Mouse (Mus musculus) heart, embryonic 10.5 days (tissue): ENCODE data around the gene Slc5a5. TPM values are rescaled to one million over a fixed set of nuclear protein-coding genes. Genes with fewer than 3 reads are reported as not detected.
A peak's percentile ranks its signal among the peaks of the same experiment; 100 is the strongest.

Experiments
- DNase-seq: peaks from one replicate; pipeline ENCODE4 v3.0.0-alpha.2; 2017; ENCODE audit warnings: low spot score
- H3K27ac ChIP-seq: fragments of 300-500 bp; sonication (generic); 2 replicates; pipeline ENCODE4 v1.5.1; 2016; ENCODE audit warnings: mild to moderate bottlenecking
- H3K27me3 ChIP-seq: fragments of 300-500 bp; sonication (generic); 2 replicates; pipeline ENCODE4 v1.6.1; 2016; ENCODE audit warnings: mild to moderate bottlenecking; ENCODE audit not compliant: poor library complexity, insufficient read depth, severe bottlenecking
- H3K36me3 ChIP-seq: fragments of 300-500 bp; sonication (generic); 2 replicates; pipeline ENCODE4 v1.6.1; 2016; ENCODE audit warnings: mild to moderate bottlenecking, moderate library complexity
- H3K4me1 ChIP-seq: fragments of 300-500 bp; sonication (generic); 2 replicates; pipeline ENCODE4 v1.6.1; 2016; ENCODE audit warnings: mild to moderate bottlenecking
- H3K4me3 ChIP-seq: fragments of 300-500 bp; sonication (generic); 2 replicates; pipeline ENCODE4 v1.5.1; 2016; ENCODE audit warnings: mild to moderate bottlenecking, moderate library complexity
- H3K9me3 ChIP-seq: fragments of 300-500 bp; sonication (generic); 2 replicates; pipeline ENCODE4 v1.6.1; 2016; ENCODE audit warnings: mild to moderate bottlenecking, moderate library complexity
- WGBS: fragments of 180-500 bp; shearing (Covaris S2); methylation state at CpG from one replicate; pipeline ENCODE4 v1.1.7; 2016; 5-methylcytosine and 5-hydroxymethylcytosine counted together
- polyA plus RNA-seq: library from polyadenylated mRNA; unstranded; fragments of >200 nt; fragmentation: Nextera tagmentation; extraction: Ambion mirVana; gene quantifications from 2 replicates; pipeline ENCODE4 v1.2.1, GENCODE M21; 2016

Gene Slc5a5
- polyA plus RNA-seq, 1 experiment from 2014 or later, result 0.29 TPM

DNA sequence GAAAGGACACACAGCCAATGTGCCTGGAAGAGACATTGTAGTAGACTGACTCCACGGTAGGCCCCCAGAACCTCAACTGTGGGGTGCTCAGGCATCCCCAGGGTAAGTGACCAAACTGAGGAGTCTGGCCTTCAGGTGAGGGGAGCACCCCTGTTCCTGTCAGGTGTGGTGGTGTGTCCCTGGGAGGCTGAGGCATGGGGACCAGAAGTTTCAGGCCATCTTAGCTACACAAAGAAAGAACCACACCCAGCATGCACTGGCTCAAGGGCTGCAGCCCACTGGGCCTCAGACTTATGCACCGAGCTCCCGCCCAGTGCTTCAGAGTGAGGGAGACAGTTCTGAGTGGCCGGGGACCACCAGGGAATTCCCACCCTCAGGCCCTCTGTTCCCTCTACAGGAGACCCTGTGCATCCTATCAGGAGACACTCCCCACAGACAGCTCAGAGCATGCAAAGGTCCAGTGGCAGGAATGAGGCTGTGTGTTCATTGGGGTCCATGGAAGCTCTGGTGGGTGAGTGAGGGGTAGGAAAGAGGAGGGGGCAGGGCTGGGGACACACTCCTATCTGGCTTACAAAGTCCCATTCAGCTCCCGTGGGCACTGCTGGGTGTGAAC is 21.3 kb downstream of the Slc5a5 start:
- DNase-seq, result no peak
- Histone ChIP-seq H3K4me3 (peak overlapping the region; percentile 2; the same call in 1 of the 2 replicates), H3K4me1 (peaks cover 51% of the 10 kb centered on the region), H3K36me3 (peaks cover 9% of the 10 kb centered on the region), H3K9me3 (no peaks in the 10 kb centered on the region), H3K27ac (no peak overlapping the region; the same call in 1 of the 2 replicates), H3K27me3 (0 out of 2 replicates have a peak, but pooled peaks cover 5% of the 10 kb centered on the region)
- 84% methylated on average over 5 of the region's 5 CpGs for WGBS

DNA sequence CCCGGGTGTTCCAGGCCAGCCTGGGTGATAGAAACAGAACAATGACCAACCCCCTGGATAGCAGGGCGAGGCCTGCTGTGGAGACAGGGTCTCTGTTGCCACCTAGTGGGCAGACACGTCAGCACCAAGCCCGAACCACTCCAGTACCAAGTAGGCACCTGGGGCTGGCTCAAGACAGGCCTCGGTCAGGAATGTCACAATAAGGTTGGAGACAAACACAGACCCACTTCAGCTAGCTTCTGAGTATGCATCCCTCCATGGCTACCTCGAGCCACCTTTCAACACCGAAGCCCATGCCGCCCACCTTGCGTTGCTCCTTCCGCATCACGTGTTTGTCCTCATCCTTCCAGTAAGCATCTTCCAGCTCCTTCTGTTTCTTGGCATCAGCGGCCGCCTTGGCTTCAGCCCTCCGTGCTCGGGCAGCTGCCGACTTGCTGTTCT is 22.9 kb downstream of the Slc5a5 start:
- no peak overlapping the region for H3K4me3 ChIP-seq
- peak; percentile 90 for DNase-seq
- no peaks in the 10 kb centered on the region for H3K9me3 ChIP-seq
- peaks cover 65% of the 10 kb centered on the region for H3K4me1 ChIP-seq
- peak overlapping the region; percentile 83; the same call in 1 of the 2 replicates for H3K27ac ChIP-seq
- H3K36me3 ChIP-seq, result peaks cover 9% of the 10 kb centered on the region
- 52% methylated on average over 16 of the region's 16 CpGs for WGBS
- 0 out of 2 replicates have a peak, but pooled peaks cover 6% of the 10 kb centered on the region for H3K27me3 ChIP-seq

DNA sequence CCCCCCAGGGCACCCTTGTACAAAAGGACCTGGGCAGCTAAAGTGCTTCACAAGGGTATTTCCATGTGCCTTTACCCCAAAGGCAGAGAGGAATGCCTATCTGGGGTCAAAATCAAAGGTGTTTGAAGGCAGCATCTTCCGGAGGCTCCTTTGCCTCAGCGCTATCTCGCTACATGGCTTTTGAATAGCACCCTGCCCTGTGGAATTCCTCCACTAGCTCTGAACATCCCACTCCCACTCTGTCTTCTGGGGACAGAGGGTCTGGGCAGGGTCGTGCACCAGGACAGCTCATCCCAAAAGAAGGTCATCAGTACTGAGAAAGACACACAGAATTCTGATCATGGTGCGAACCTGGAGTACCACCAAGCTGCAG is 23.4 kb downstream of the Slc5a5 start:
- 42% methylated on average over 5 of the region's 5 CpGs for WGBS
- no peaks in the 10 kb centered on the region for H3K9me3 ChIP-seq
- H3K27ac ChIP-seq, result peak overlapping the region; percentile 83
- peaks cover 9% of the 10 kb centered on the region for H3K36me3 ChIP-seq
- H3K4me3 ChIP-seq, result peak overlapping the region; percentile 47
- peaks cover 68% of the 10 kb centered on the region for H3K4me1 ChIP-seq
- 0 out of 2 replicates have a peak, but pooled peaks cover 10% of the 10 kb centered on the region for H3K27me3 ChIP-seq
- no peak for DNase-seq

DNA sequence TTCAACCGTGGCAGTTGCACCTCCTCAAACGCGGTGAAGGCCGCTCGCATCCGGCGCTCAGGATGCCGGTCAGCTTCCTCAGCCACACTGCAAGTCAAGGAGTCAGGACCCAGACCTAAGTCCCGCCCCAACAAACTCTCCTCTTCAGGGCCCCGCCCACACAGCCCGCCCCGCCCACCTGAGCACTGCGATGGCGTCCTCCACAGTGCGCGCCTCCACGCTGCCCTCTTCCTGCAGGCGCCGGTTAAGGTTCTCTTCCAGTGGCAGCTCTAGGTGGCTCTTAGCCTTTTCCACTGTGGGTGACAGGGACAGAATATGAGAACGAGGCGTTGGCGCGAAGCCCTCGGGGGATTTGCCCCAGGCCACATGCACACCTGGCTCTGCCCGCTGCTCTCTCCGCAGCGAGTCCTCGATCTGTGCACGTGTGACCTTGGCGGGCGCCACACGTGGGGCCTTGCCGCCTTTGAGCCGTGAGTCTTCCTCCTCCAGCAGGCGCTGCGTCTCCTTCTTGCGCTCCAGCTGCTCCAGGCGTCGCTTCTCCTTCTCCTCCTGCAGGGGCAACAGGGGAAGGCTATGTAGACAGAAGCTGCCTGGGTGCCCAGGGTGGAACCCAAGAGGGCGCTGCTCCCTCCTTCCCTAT is 23.9 kb downstream of the Slc5a5 start:
- Histone ChIP-seq H3K4me1 (peaks cover 68% of the 10 kb centered on the region), H3K4me3 (peak overlapping the region; percentile 47), H3K36me3 (peaks cover 9% of the 10 kb centered on the region), H3K27ac (peak overlapping the region; percentile 83), H3K9me3 (no peaks in the 10 kb centered on the region), H3K27me3 (peaks cover 13% of the 10 kb centered on the region; the same call in 1 of the 2 replicates)
- peak; percentile 91 for DNase-seq
- 22% methylated on average over 40 of the region's 40 CpGs for WGBS

DNA sequence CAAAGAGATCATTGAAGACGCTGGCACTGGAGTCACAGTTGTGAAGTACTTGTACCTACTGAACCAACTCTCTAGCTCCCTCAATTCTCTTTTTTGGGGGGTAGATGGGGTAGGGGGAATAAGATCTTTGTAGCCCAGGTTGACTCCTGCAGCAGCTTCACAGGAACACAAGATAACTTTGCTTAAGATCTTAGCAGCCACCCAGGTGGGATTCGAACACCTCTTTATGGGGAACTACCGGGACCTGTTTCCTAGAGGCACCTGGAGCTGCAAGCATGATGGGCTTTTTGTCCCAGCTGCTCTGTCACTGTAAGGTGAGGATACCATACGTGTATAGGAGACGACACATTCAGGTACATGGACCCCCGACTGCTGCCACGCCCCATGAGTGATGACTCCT is 26.0 kb downstream of the Slc5a5 start:
- H3K9me3 ChIP-seq, result no peaks in the 10 kb centered on the region
- no peak overlapping the region; the same call in 1 of the 2 replicates for H3K4me3 ChIP-seq
- H3K27me3 ChIP-seq, result peaks cover 34% of the 10 kb centered on the region
- DNase-seq, result no peak
- H3K36me3 ChIP-seq, result peaks cover 9% of the 10 kb centered on the region
- H3K4me1 ChIP-seq, result peaks cover 80% of the 10 kb centered on the region
- 83% methylated on average over 7 of the region's 7 CpGs for WGBS
- 0 out of 2 replicates have a peak overlapping the region, but pooled peaks have one; percentile 90 for H3K27ac ChIP-seq

DNA sequence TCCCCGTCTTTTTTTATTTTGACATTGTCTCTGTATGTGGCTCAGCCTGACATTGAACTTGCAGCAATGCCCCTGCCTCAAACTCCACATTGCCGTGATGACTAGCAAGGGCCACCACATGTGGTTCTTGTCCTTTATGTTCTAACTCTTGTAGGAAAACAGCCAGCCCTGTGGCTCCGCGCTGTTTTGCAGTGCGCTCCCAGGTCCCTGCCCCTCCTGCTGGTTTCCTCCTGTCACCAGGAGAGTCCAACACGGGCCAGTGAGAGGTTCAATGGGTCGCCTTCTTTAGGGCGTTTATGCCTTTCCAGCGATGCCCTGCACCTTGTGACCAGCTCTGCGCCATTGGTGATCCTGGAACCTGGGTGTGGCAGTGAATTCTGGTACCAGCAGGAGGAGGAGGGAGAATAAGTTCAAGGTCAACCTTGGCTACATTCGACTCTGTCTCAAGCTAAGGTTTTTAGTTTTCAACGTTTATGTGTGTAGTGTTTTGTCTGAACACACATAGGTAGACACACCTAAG is 26.5 kb downstream of the Slc5a5 start:
- peaks cover 77% of the 10 kb centered on the region for H3K4me1 ChIP-seq
- H3K4me3 ChIP-seq, result peak overlapping the region; percentile 65
- DNase-seq, result no peak
- peaks cover 39% of the 10 kb centered on the region for H3K27me3 ChIP-seq
- WGBS, result 4% methylated on average over 12 of the region's 12 CpGs
- peak overlapping the region; percentile 90 for H3K27ac ChIP-seq
- no peaks in the 10 kb centered on the region for H3K9me3 ChIP-seq
- peaks cover 9% of the 10 kb centered on the region for H3K36me3 ChIP-seq

DNA sequence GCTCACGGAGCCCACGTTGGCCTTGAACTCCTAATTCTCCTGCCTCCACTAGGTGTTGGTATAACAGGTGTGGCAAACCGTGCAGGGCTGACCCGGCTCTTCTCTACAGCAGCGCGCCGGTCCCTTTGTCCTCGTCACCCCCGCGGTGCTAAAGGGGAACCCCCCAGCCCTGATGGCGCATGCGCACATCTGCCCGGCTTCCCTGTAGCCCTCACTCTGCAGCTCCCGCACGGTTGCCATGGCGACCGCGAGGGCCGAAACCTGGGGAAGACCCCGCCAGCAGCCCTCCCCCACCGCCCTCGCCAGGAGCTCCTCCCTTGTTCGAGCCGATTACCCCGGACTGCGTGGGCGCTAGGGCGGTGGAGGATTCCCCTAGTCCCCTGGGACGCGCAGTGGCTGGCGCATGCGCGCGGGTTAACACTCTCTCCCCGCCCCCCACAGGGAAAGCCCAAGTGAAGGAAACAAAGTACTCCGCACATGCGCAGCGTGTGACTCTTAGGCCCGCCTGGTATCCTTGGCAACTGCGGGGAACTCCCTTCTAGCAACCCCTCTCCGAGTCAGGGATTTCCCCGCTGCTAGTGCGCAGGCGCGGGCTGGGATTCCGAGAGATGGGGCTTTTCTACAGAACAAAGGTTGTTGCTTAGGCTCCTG is 27.1 kb downstream of the Slc5a5 start:
- WGBS, result under 1% methylated on average over 46 of the region's 46 CpGs

DNA sequence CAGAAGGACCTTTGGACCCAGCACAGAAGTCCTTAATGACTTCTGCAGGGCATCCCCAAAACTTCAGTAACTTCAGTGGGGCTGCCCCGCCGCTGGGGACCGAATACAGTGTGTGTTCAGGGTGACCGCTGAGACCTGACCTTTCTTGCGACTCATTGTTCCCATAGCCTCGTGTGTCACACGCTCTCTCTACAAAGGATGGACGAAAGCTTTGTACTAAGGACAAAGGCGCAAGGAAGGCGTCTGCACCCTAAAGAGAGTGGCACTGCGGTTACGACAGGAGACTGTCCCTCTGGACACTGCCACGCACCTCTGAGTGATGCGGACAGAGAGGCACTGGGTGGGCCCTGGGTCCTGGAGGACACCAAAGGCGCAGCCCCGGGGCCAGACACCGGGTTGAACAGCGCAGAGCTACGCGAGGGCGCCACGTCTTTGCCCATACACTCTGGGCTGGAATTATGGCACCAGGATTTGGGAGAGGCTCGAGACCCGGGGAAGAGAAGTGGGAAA is 27.8 kb downstream of the Slc5a5 start:
- Histone ChIP-seq H3K36me3 (peaks cover 9% of the 10 kb centered on the region), H3K4me1 (peaks cover 71% of the 10 kb centered on the region), H3K4me3 (peak overlapping the region; percentile 65), H3K9me3 (no peaks in the 10 kb centered on the region), H3K27me3 (peaks cover 51% of the 10 kb centered on the region), H3K27ac (peak overlapping the region; percentile 90)
- 1% methylated on average over 24 of the region's 24 CpGs for WGBS
- DNase-seq, result no peak

More for the DNA sequence above, 27.1 kb downstream of the Slc5a5 start:
- H3K36me3 ChIP-seq, result peaks cover 9% of the 10 kb centered on the region
- peaks cover 73% of the 10 kb centered on the region for H3K4me1 ChIP-seq
- peak; percentile 99 for DNase-seq
- peak overlapping the region; percentile 65 for H3K4me3 ChIP-seq
- H3K9me3 ChIP-seq, result no peaks in the 10 kb centered on the region
- H3K27me3 ChIP-seq, result peaks cover 45% of the 10 kb centered on the region
- H3K27ac ChIP-seq, result peak overlapping the region; percentile 90

DNA sequence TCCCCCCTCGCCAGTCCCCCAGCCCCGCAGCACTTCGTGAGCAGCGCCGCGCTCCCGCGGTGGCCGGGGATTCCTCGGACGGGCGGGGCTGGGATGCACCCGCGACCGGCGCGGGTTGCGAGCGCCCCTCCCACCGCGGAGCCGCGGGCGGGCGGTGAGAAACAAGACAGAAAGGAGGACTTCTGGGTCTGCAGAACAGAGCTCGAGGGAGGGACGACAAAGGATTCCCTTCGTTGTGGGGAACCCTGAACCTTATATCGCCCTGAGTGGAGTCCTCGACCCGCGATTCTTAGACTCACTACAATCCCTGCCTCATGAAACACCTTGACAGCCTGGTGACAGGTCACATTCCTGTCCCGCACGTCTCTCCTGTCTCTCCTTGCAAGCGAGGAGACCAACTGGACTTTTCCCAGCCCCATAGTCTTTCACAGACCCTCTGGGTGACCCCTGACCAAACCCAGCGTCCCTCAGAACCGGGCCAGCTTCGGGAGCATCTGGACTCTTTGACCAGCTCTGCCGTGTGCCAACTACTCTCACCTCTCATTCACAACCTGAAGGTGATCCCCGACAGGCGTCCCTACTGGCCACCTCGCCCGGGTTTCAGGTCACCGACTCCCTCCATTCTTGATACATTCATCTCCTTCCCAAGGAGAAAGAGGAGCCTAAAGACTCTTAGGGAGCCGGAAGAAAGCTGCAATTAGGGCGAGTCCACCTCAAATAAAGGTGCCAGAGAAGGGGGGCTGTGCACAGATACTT is 28.4 kb downstream of the Slc5a5 start:
- Histone ChIP-seq H3K36me3 (peaks cover 9% of the 10 kb centered on the region), H3K27me3 (peaks cover 51% of the 10 kb centered on the region), H3K27ac (peak overlapping the region; percentile 90), H3K9me3 (no peaks in the 10 kb centered on the region), H3K4me3 (peak overlapping the region; percentile 65), H3K4me1 (peaks cover 65% of the 10 kb centered on the region)
- under 1% methylated on average over 46 of the region's 46 CpGs for WGBS
- DNase-seq, result no peak

DNA sequence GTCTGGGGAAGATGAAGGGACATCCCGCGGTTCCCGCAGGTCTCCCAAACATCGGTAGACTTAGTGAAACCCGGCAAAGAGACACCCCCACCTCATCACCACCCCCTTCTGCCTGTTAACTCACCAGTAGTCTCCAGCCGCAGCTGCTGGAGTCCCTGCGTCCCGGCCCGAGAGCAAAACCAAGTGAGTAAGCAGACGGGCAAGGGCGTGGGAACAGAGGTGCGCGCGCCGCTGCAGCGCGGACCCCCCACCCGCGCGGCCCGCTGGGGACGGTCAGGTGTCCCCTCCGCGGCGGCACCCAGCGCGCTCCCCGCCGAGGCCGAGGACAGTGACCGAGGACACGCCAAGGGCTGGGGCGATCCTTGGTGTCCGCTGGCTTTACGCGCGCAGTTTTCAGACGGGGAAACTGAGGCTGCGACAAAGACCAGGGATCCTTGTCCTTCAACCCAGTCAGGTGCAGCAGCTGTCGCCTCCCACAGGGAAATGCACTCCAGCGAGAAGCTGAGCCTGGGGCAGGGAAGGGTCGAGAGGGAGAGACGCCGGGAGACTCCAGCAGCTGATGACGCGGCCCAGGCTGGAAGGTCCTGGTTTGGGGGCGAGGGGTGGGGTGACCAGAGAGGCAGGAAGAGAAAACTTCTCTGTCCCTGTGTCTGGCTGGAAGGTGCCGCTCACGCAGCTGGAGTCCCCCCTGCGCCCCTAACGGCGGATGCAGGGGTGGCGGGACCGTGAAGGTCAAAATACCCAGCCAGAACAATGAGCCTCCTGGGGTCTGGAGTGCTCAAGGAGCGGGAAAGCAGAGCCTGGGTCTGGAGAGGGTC is 29.5 kb downstream of the Slc5a5 start, which contains the start of gene Kcnn1:
Gene Kcnn1, minus strand, starts transcription at position 435 of the 818 bp plus-strand sequence.
- peaks cover 54% of the 10 kb centered on the region for H3K27me3 ChIP-seq
- H3K9me3 ChIP-seq, result no peaks in the 10 kb centered on the region
- WGBS, result under 1% methylated on average over 55 of the region's 55 CpGs
- peak within 1 kb of the TSS; percentile 65 for H3K4me3 ChIP-seq
- no peak for DNase-seq
- peaks cover 6% of the 10 kb centered on the region for H3K36me3 ChIP-seq
- peaks cover 58% of the 10 kb centered on the region for H3K4me1 ChIP-seq
- H3K27ac ChIP-seq, result peak within 1 kb of the TSS; percentile 90

DNA sequence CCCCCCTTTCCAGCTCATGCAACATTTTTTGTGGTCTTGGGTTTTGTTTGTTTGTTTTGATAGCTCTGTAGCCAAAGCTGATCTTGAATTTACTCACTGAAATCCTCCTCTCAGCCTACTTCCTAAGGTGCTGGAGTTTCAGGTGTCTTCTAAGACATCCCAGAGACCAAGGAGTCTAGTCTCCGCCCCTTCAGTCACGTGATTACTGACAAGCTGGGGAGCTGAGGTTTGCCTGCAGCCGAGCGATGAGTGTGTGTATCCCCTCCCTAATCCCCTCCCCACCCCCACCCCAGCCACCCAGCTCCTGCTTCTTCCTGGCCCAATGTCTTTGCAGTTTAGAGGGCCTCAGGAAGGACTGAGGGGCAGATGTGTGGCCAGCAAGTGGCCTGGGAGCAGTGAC is 35.0 kb downstream of the Slc5a5 start:
- Histone ChIP-seq H3K27ac (no peak overlapping the region), H3K9me3 (no peaks in the 10 kb centered on the region), H3K27me3 (peaks cover 68% of the 10 kb centered on the region), H3K4me1 (peaks cover 33% of the 10 kb centered on the region), H3K36me3 (no peaks in the 10 kb centered on the region), H3K4me3 (no peak overlapping the region)
- DNase-seq, result no peak
- 13% methylated on average over 4 of the region's 4 CpGs for WGBS
